Mouse (Mus musculus): Measurements from ENCODE around the gene Slc12a7.

DNA sequence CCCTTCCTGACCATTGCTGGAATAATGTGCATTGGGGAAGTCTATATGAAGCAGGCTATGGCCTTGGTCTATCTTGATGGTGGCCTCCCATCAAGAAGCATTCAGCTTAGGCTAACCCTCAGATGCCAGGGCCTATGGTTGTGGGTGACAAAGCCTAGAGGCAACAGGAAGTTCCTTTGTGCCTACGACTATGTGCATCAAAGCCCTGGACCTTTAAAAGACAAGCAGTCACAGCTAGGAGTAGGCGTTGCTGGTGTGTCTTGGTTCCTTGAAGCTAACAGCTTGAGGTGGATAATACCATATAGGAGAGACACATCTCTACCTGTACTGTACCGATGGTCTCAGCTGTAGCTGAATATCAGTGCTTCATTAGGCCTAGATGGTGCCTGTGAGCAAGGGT, 27.2 kb downstream of the Slc12a7 start:
- TF ChIP-seq NELFE (IDR thresholded peaks at IDR 0.05; ENCODE audit: low read depth, low read length) (no peak), EP300 (IDR thresholded peaks at IDR 0.05; ENCODE audit: low read depth in 1 of 2, low read length in 2 of 2) (no peak), GATA1 (IDR thresholded peaks at IDR 0.05; ENCODE audit: low read depth, low read length) (no peak)

Measured in MEL (cell line).